Mouse (Mus musculus) subcutaneous adipose tissue, adult 2 months (tissue): ENCODE data around the gene Krt15. TPM values are rescaled to one million over a fixed set of nuclear protein-coding genes. Genes with fewer than 3 reads are reported as not detected.

Source experiments
- polyA plus RNA-seq: library from polyadenylated mRNA; depleted of rRNA; stranded (reverse); fragments of >200 nt; gene quantifications from 2 replicates; pipeline ENCODE4 v1.2.3, GENCODE M21; 2012; ENCODE audit warnings: low replicate concordance; rRNA removed

Krt15 gene
- polyA plus RNA-seq, result 1.1 TPM in 1 of 2 replicates, not detected in the other

DNA sequence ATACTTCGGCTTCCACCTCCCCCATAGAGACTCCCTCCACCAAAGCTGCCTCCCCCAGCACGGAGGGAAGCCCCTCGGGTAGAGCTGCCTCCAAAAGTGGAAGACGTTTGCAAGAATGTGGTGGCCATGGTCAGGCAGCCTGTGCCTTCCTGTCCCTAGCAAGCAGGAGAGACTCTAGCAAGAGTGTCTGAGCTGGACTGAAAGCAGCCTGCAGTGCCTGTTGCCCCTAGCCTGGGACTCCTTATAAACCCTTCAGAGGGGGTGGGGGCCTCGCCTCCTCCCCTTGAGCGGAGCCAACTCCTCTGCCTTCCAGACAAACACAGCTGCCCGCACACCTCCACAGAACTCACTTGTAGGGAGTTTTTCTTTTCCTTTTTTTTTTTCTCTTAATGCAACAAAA lies at the start of gene Krt15:
Gene Krt15 (minus strand): TSS at position 198 of the 400 bp plus-strand sequence.

DNA sequence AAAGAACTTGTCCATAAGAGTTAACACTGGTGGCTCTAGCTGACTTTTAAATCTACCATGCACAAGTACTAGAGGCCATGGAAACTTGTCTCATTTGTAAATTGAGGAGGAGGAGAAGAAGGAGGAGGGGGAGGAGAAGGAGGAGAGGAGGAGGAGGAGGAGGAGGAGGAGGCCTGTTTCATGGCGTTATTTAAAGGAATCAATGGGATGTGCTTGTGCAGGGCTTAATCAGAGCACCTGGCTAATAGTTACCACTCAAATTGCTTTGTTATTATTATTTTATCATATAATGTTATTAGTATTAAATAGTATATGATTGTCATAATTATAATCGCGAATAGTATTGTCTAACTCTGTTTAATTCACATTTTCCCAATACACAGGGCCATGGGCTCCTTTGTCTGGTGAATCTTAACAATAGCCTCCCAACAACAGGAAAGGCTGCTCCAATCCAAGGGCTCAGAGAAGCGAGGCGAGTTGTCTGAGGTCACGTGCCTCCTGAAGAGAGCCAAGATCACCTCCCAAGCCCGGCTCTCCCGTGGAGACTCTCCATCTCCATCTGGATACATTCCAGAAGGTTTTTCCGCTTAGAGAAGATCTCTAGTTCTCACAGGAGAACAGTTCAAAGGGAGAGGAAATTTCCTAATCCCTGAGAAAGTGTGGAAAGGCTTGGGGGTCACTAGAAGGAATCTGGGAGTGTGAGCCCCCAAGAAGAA lies 13.0 kb upstream of the Krt15 start, which contains the start of gene Krt19:
Gene Krt19 (minus strand): TSS at position 51 of the 716 bp plus-strand sequence.

DNA sequence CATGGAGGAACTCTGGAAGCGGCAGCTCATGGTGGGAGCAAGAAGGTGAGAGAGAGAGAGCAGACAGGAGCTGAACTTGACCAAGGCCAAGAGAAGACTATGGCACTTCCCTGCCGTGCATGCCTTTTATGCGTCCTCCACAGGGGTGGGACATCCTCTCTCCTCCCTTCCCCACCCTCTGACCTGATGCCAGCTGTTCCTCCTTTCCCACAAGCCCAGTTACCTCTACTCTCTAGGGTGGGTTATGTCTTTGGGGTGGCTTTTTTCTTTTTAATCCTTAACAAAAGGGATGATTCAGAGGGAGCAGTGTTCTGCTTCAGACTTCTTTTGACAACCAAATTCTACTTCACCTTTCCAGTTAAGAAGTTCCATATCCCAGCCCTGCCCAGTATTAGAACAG lies 14.3 kb downstream of the Krt15 start, which contains the start of gene Krt13:
Gene Krt13 (minus strand): TSS at position 101 of the 400 bp plus-strand sequence.

DNA sequence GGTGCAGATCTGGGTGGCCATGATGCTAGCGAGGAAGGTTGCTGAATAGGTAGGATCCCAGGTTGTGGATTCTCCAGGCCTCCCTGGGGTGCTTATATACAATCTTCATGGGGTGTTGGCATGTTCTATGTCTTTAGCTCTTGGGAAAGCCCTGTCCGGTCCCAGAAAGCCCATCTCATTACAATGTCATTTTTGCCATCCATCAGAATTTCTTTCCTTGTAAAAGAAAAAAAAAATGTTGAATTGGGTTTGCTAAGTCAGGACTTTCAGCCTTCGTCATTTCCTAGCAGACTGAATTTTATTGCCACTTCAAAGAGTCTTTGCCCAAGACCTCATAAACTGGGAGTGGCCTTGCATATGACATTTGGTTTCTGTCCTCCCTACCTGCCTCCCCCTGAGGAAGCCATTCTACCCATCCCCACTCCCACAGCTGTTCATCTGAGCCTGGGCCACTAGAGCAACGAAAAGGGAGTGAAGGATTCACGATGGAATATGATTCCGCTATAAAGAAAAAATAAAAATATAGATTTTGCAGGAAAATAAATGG lies 30.1 kb downstream of the Krt15 start, which contains the start of gene Krt36:
Gene Krt36 (minus strand): TSS at position 51 of the 547 bp plus-strand sequence.

DNA sequence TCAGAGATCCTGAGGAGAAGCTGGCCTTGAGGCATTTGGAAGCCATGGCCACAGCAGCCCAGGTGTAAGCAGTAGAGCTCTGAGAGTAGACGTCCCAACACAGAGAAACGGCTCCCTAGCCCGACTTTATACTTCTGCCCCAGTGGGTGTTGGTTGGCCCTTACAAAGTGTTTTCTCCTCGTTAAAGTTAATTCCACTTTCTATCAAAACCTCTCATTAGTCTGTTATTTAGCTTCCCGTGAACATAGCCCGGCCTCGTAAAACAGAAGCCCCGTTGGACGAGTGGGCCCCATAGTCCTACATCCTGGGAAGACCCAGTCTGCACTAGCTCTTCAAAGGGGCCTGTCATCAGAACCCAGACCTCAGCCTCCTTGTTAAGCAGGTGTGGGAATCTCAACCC lies 39.6 kb downstream of the Krt15 start, which contains the start of gene Krt35:
Gene Krt35 (minus strand): TSS at position 101 of the 400 bp plus-strand sequence.

DNA sequence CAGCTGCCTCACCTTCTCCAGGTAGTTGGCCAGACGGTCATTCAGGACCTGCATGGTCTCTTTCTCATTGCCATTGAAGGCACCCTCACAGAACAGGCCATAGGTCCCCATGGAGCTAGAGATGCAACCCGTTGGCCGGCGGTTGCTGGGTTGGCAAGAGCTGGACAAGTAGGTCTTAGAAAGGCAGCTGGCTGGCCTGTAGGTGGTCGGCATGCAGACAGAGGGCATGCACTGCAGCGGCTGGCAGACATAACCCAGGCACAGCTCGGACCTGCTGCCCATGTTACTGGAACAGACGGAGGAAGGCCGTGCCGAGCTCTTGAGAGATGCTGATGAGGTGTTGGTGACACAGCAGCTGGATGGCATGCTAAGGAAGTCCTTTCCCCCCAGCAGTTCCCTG lies 47.9 kb downstream of the Krt15 start, which contains the start of gene Krt32:
Gene Krt32 (minus strand): TSS at position 366 of the 400 bp plus-strand sequence.

Other genes with a start within 250 kb of the Krt15 start
- not detected in 2 replicates for gene Krtap31-1, start 228.0 kb downstream of the Krt15 start, polyA plus RNA-seq
- gene Gm11565, start 221.2 kb downstream of the Krt15 start, polyA plus RNA-seq, result not detected in 2 replicates
- not detected in 2 replicates for gene Krtap31-2, start 199.6 kb downstream of the Krt15 start, polyA plus RNA-seq
- not detected in 2 replicates for gene Krtap9-5, start 187.5 kb downstream of the Krt15 start, polyA plus RNA-seq
- not detected in 2 replicates for gene Krtap29-1, start 156.9 kb downstream of the Krt15 start, polyA plus RNA-seq
- not detected in 2 replicates for gene Krtap16-1, start 149.3 kb downstream of the Krt15 start, polyA plus RNA-seq
- gene Krtap17-1, start 141.9 kb downstream of the Krt15 start, polyA plus RNA-seq, result 2.2 TPM in 1 of 2 replicates, not detected in the other
- 0.06 TPM in 2 replicates for gene Krt33a, start 119.7 kb downstream of the Krt15 start, polyA plus RNA-seq
- not detected in 2 replicates for gene Krt33b, start 106.1 kb downstream of the Krt15 start, polyA plus RNA-seq
- not detected in 2 replicates for gene Krt34, start 94.4 kb downstream of the Krt15 start, polyA plus RNA-seq
- gene Krt31, start 85.4 kb downstream of the Krt15 start, polyA plus RNA-seq, result not detected in 2 replicates
- gene Krt32, start 47.7 kb downstream of the Krt15 start, polyA plus RNA-seq, result not detected in 2 replicates
- gene Krt35, start 39.7 kb downstream of the Krt15 start, polyA plus RNA-seq, result not detected in 2 replicates
- gene Krt36, start 30.3 kb downstream of the Krt15 start, polyA plus RNA-seq, result 2.0 and 2.9 TPM in 2 replicates
- 0.49 TPM in 1 of 2 replicates, not detected in the other for gene Krt13, start 14.4 kb downstream of the Krt15 start, polyA plus RNA-seq
- 14.2 and 271 TPM in 2 replicates for gene Krt19, start 12.7 kb upstream of the Krt15 start, polyA plus RNA-seq
- gene Krt9, start 57.3 kb upstream of the Krt15 start, polyA plus RNA-seq, result 0.04 TPM in 1 of 2 replicates, not detected in the other
- 0.11 and 0.26 TPM in 2 replicates for gene Krt14, start 71.6 kb upstream of the Krt15 start, polyA plus RNA-seq
- gene Krt16, start 113.0 kb upstream of the Krt15 start, polyA plus RNA-seq, result not detected in 2 replicates
- gene Krt17, start 125.1 kb upstream of the Krt15 start, polyA plus RNA-seq, result 4.0 TPM in 1 of 2 replicates, not detected in the other
- gene Krt42, start 133.9 kb upstream of the Krt15 start, polyA plus RNA-seq, result not detected in 2 replicates
- gene Eif1, start 184.0 kb upstream of the Krt15 start, polyA plus RNA-seq, result 118 and 139 TPM in 2 replicates
- gene Gast, start 198.5 kb upstream of the Krt15 start, polyA plus RNA-seq, result not detected in 2 replicates
- 0.97 and 7.3 TPM in 2 replicates for gene Hap1, start 220.2 kb upstream of the Krt15 start, polyA plus RNA-seq